Mouse (Mus musculus) forebrain, embryonic 15.5 days (tissue): ENCODE results near the gene Pfkfb3. TPM values are rescaled to one million over a fixed set of nuclear protein-coding genes. Genes with fewer than 3 reads are reported as not detected.

ENCODE experiments used
- ATAC-seq: fragments of 200-750 bp; cut with Nextera tagmentation; replicated peaks from 2 replicates; pipeline ENCODE4 v1.8.0; 2017; ENCODE audit warnings: mild to moderate bottlenecking, moderate TSS enrichment, moderate library complexity
- H3K27ac ChIP-seq: fragments of 300-500 bp; sonication (generic); replicated peaks from 2 replicates; pipeline ENCODE4 v1.5.1; 2015; ENCODE audit warnings: mild to moderate bottlenecking, inconsistent platforms
- H3K27me3 ChIP-seq: fragments of 300-500 bp; sonication (generic); 2 replicates; pipeline ENCODE4 v1.6.1; 2015; ENCODE audit warnings: inconsistent platforms
- H3K36me3 ChIP-seq: fragments of 300-500 bp; sonication (generic); 2 replicates; pipeline ENCODE4 v1.6.1; 2015; ENCODE audit warnings: mild to moderate bottlenecking, inconsistent platforms
- H3K4me1 ChIP-seq: fragments of 300-500 bp; sonication (generic); 2 replicates; pipeline ENCODE4 v1.6.1; 2015; ENCODE audit warnings: inconsistent platforms
- H3K4me2 ChIP-seq: fragments of 300-500 bp; sonication (generic); replicated peaks from 2 replicates; pipeline ENCODE4 v1.6.1; 2015; ENCODE audit warnings: mild to moderate bottlenecking, inconsistent platforms
- H3K4me3 ChIP-seq: fragments of 300-500 bp; sonication (generic); 2 replicates; pipeline ENCODE4 v1.5.1; 2015; ENCODE audit warnings: mild to moderate bottlenecking, inconsistent platforms
- H3K9ac ChIP-seq: fragments of 300-500 bp; sonication (generic); replicated peaks from 2 replicates; pipeline ENCODE4 v1.6.1; 2015; ENCODE audit warnings: mild to moderate bottlenecking, inconsistent platforms
- H3K9me3 ChIP-seq: fragments of 300-500 bp; sonication (generic); 2 replicates; pipeline ENCODE4 v1.6.1; 2016; ENCODE audit warnings: inconsistent platforms
- WGBS: fragments of 180-500 bp; shearing (Covaris S2); methylation state at CpG from one replicate; pipeline ENCODE4 v1.1.7; 2015; ENCODE audit warnings: mixed read lengths; 5-methylcytosine and 5-hydroxymethylcytosine counted together
- polyA plus RNA-seq: library from polyadenylated mRNA; unstranded; fragments of >200 nt; fragmentation: Nextera tagmentation; extraction: Ambion mirVana; gene quantifications from 2 replicates; pipeline ENCODE4 v1.2.1, GENCODE M21; 2015

Pfkfb3 gene
- polyA plus RNA-seq, 1 experiment from 2014 or later = 33.5 TPM

- Histone ChIP-seq H3K9ac (no peak overlapping the region), H3K4me3 (no peak overlapping the region), H3K4me1 (no peaks in the 10 kb centered on the region), H3K4me2 (no peak overlapping the region), H3K36me3 (no peaks in the 10 kb centered on the region), H3K27me3 (no peaks in the 10 kb centered on the region), H3K27ac (no peak overlapping the region), H3K9me3 (no peaks in the 10 kb centered on the region)
- 69% methylated on average over 4 of the region's 4 CpGs for WGBS
- ATAC-seq = no peak
Observed at GRCm38 (mm10) chr2:11567781-11568362, 14.0 kb upstream of the Pfkfb3 start.

GRCm38 (mm10) chr2:11566898-11567297 lies 13.0 kb upstream of the Pfkfb3 start:
- no peak overlapping the region for H3K4me2 ChIP-seq
- no peak overlapping the region for H3K27ac ChIP-seq
- 83% methylated on average over 3 of the region's 3 CpGs for WGBS
- H3K4me1 ChIP-seq = no peaks in the 10 kb centered on the region
- H3K9ac ChIP-seq = no peak overlapping the region
- no peaks in the 10 kb centered on the region for H3K9me3 ChIP-seq
- H3K36me3 ChIP-seq = no peaks in the 10 kb centered on the region
- no peak for ATAC-seq
- no peak overlapping the region for H3K4me3 ChIP-seq
- H3K27me3 ChIP-seq = no peaks in the 10 kb centered on the region

GRCm38 (mm10) chr2:11566241-11566640 lies 12.4 kb upstream of the Pfkfb3 start:
- 73% methylated on average over 7 of the region's 7 CpGs for WGBS
- Histone ChIP-seq H3K36me3 (no peaks in the 10 kb centered on the region), H3K27me3 (no peaks in the 10 kb centered on the region), H3K27ac (no peak overlapping the region), H3K4me3 (no peak overlapping the region), H3K9ac (no peak overlapping the region), H3K4me1 (no peaks in the 10 kb centered on the region), H3K9me3 (no peaks in the 10 kb centered on the region), H3K4me2 (no peak overlapping the region)
- no peak for ATAC-seq

- Histone ChIP-seq H3K27me3 (no peaks in the 10 kb centered on the region), H3K9me3 (no peaks in the 10 kb centered on the region), H3K27ac (no peak overlapping the region), H3K4me3 (no peak overlapping the region), H3K4me1 (no peaks in the 10 kb centered on the region), H3K4me2 (no peak overlapping the region), H3K36me3 (no peaks in the 10 kb centered on the region), H3K9ac (no peak overlapping the region)
- 90% methylated on average over 6 of the region's 6 CpGs for WGBS
- ATAC-seq = no peak
Observed at GRCm38 (mm10) chr2:11564768-11565167, 10.9 kb upstream of the Pfkfb3 start.

- H3K9me3 ChIP-seq = no peaks in the 10 kb centered on the region
- 92% methylated on average over 17 of the region's 17 CpGs for WGBS
- no peaks in the 10 kb centered on the region for H3K4me1 ChIP-seq
- no peak overlapping the region for H3K4me2 ChIP-seq
- H3K27ac ChIP-seq = no peak overlapping the region
- no peaks in the 10 kb centered on the region for H3K27me3 ChIP-seq
- no peaks in the 10 kb centered on the region for H3K36me3 ChIP-seq
- no peak for ATAC-seq
- H3K4me3 ChIP-seq = no peak overlapping the region
- no peak overlapping the region for H3K9ac ChIP-seq
Observed at GRCm38 (mm10) chr2:11563256-11563655, 9.4 kb upstream of the Pfkfb3 start.

- Histone ChIP-seq H3K4me3 (no peak overlapping the region), H3K9me3 (no peaks in the 10 kb centered on the region), H3K27me3 (peaks cover 11% of the 10 kb centered on the region), H3K9ac (no peak overlapping the region), H3K4me2 (no peak overlapping the region), H3K27ac (no peak overlapping the region), H3K36me3 (no peaks in the 10 kb centered on the region), H3K4me1 (peaks cover 5% of the 10 kb centered on the region; the same call in 1 of the 2 replicates)
- ATAC-seq = no peak
- WGBS = 79% methylated on average over 7 of the region's 7 CpGs
Observed at GRCm38 (mm10) chr2:11558654-11559053, 4.8 kb upstream of the Pfkfb3 start.

GRCm38 (mm10) chr2:11557244-11557643 lies 3.4 kb upstream of the Pfkfb3 start:
- no peak overlapping the region for H3K4me3 ChIP-seq
- H3K27ac ChIP-seq = no peak overlapping the region
- WGBS = 50% methylated on average over 3 of the region's 3 CpGs
- peaks cover 20% of the 10 kb centered on the region for H3K27me3 ChIP-seq
- no peak for ATAC-seq
- H3K36me3 ChIP-seq = no peaks in the 10 kb centered on the region
- no peak overlapping the region for H3K4me2 ChIP-seq
- no peak overlapping the region for H3K9ac ChIP-seq
- H3K4me1 ChIP-seq = peaks cover 18% of the 10 kb centered on the region
- H3K9me3 ChIP-seq = no peaks in the 10 kb centered on the region

- Histone ChIP-seq H3K27me3 (peaks cover 20% of the 10 kb centered on the region), H3K9ac (no peak overlapping the region), H3K27ac (no peak overlapping the region), H3K4me3 (no peak overlapping the region), H3K4me1 (peaks cover 18% of the 10 kb centered on the region), H3K4me2 (no peak overlapping the region), H3K9me3 (no peaks in the 10 kb centered on the region), H3K36me3 (no peaks in the 10 kb centered on the region)
- no peak for ATAC-seq
- WGBS = 58% methylated on average over 6 of the region's 6 CpGs
Observed at GRCm38 (mm10) chr2:11555316-11555715, 1.4 kb upstream of the Pfkfb3 start.

- H3K4me2 ChIP-seq = peak overlapping the region; percentile 94
- no peak overlapping the region for H3K27ac ChIP-seq
- WGBS = 4% methylated on average over 15 of the region's 15 CpGs
- peak overlapping the region; percentile 59 for H3K4me3 ChIP-seq
- ATAC-seq = peak; percentile 46
- H3K9ac ChIP-seq = peak overlapping the region; percentile 60
- H3K27me3 ChIP-seq = peaks cover 20% of the 10 kb centered on the region
- H3K9me3 ChIP-seq = no peaks in the 10 kb centered on the region
- H3K36me3 ChIP-seq = no peaks in the 10 kb centered on the region
- H3K4me1 ChIP-seq = peaks cover 18% of the 10 kb centered on the region
Observed at GRCm38 (mm10) chr2:11552966-11553451, 868 bp downstream of the Pfkfb3 start.

- no peak for ATAC-seq
- WGBS = 6% methylated on average over 9 of the region's 9 CpGs
- Histone ChIP-seq H3K9ac (no peak overlapping the region), H3K36me3 (no peaks in the 10 kb centered on the region), H3K4me1 (peaks cover 18% of the 10 kb centered on the region), H3K4me3 (no peak overlapping the region), H3K27ac (no peak overlapping the region), H3K9me3 (no peaks in the 10 kb centered on the region), H3K27me3 (peaks cover 20% of the 10 kb centered on the region), H3K4me2 (peak overlapping the region; percentile 94; the same call in 1 of the 2 replicates)
Observed at GRCm38 (mm10) chr2:11552297-11552821, 1.5 kb downstream of the Pfkfb3 start.

GRCm38 (mm10) chr2:11551726-11552125 lies 2.2 kb downstream of the Pfkfb3 start:
- Histone ChIP-seq H3K4me1 (peaks cover 18% of the 10 kb centered on the region), H3K4me2 (no peak overlapping the region), H3K27me3 (peaks cover 20% of the 10 kb centered on the region), H3K36me3 (no peaks in the 10 kb centered on the region), H3K4me3 (no peak overlapping the region), H3K9me3 (no peaks in the 10 kb centered on the region), H3K27ac (no peak overlapping the region), H3K9ac (no peak overlapping the region)
- ATAC-seq = no peak
- WGBS = 4% methylated on average over 1 of the region's 1 CpGs

GRCm38 (mm10) chr2:11548508-11548907 lies 5.4 kb downstream of the Pfkfb3 start:
- Histone ChIP-seq H3K36me3 (no peaks in the 10 kb centered on the region), H3K4me2 (no peak overlapping the region), H3K27me3 (peaks cover 9% of the 10 kb centered on the region; the same call in 1 of the 2 replicates), H3K27ac (no peak overlapping the region), H3K4me1 (peaks cover 11% of the 10 kb centered on the region), H3K4me3 (no peak overlapping the region), H3K9ac (no peak overlapping the region), H3K9me3 (no peaks in the 10 kb centered on the region)
- ATAC-seq = no peak
- 94% methylated on average over 10 of the region's 10 CpGs for WGBS

- Histone ChIP-seq H3K4me3 (no peak overlapping the region), H3K9me3 (no peaks in the 10 kb centered on the region), H3K4me2 (no peak overlapping the region), H3K36me3 (no peaks in the 10 kb centered on the region), H3K4me1 (0 out of 2 replicates have a peak, but pooled peaks cover 2% of the 10 kb centered on the region), H3K27ac (no peak overlapping the region), H3K27me3 (peaks cover 2% of the 10 kb centered on the region; the same call in 1 of the 2 replicates), H3K9ac (no peak overlapping the region)
- 51% methylated on average over 2 of the region's 2 CpGs for WGBS
- ATAC-seq = no peak
Observed at GRCm38 (mm10) chr2:11547609-11548008, 6.3 kb downstream of the Pfkfb3 start.
